Comparison of ENCODE assay signal across 23 mouse cellular contexts in the genomic region with DNA sequence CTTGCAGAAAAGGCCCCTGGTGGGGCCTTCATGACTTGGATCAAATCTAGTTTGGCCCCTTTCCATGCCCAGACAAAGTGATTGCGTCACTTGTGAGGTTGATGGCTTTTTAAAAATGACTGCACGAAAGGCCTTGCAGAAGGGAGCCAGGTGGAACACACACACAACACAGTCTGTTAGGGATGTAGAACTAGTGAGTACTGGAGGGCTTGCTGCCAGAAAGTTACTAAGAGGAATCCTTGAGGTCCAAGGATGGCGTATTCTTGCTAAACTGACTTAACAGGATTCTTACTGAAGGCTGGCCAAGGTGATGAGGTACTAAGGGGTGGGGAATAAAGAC. TPM values are rescaled to one million over a fixed set of nuclear protein-coding genes. Genes with fewer than 3 reads are reported as not detected.
DNase-seq lines count a peak whose midpoint lies in the region; ATAC-seq lines count a peak whose summit lies in the region.
"Had no signal": no experiment of that assay in that cellular context is flagged by ENCODE, and none has a peak within 500 bp of the region (broad histone marks: within the 10 kb centered on the region; RNA-seq: fewer than 3 reads in every experiment).

No protein-coding gene starts in this region.

- DNase-seq in 3134 (ENCODE audit: extremely low read depth, insufficient read length, low spot score) (peak; percentile 10), 3T3-L1 (ENCODE audit: low read depth, low spot score) (peak; percentile 56)
- no peak for DNase-seq in layer of hippocampus, postnatal 36 days
- DNase-seq in spleen, adult 18-20 months: no peak
- DNase-seq in testis, postnatal 10 days (ENCODE audit: low spot score): no peak
- DNase-seq in adrenal gland, postnatal 14 days: no peak
- DNase-seq: adrenal gland, adult 2 months; cerebellum, adult 9-10 months; heart, postnatal 10 days; thymus, postnatal 14 days had no signal

- 77% methylated on average over 3 of the region's 3 CpGs for WGBS in embryonic facial prominence, embryonic 13.5 days
- 72% methylated on average over 3 of the region's 3 CpGs for WGBS in limb, embryonic 13.5 days

- no peaks in the 10 kb centered on the region; the same call in 1 of the 2 replicates for H3K27me3 ChIP-seq in embryonic facial prominence, embryonic 13.5 days
- H3K27me3 ChIP-seq in limb, embryonic 13.5 days: no peaks in the 10 kb centered on the region
- H3K27me3 ChIP-seq: forebrain, embryonic 15.5 days; hindbrain, embryonic 15.5 days; midbrain, embryonic 12.5 days; neural tube, embryonic 13.5 days; stomach, embryonic 15.5 days had no signal

- no peak overlapping the region for H3K9ac ChIP-seq in embryonic facial prominence, embryonic 13.5 days
- H3K9ac ChIP-seq in limb, embryonic 13.5 days: no peak overlapping the region
- H3K9ac ChIP-seq: forebrain, embryonic 15.5 days; heart, embryonic 13.5 days; hindbrain, embryonic 15.5 days; limb, embryonic 12.5 days; liver, embryonic 14.5 days; midbrain, embryonic 12.5 days; neural tube, embryonic 13.5 days; stomach, embryonic 15.5 days had no signal

- H3K4me1 ChIP-seq in embryonic facial prominence, embryonic 13.5 days: peaks cover 14% of the 10 kb centered on the region; the same call in 1 of the 2 replicates
- 0 out of 2 replicates have a peak, but pooled peaks cover 3% of the 10 kb centered on the region for H3K4me1 ChIP-seq in limb, embryonic 13.5 days
- H3K4me1 ChIP-seq: forebrain, embryonic 15.5 days; heart, embryonic 13.5 days; hindbrain, embryonic 10.5 days; hindbrain, embryonic 15.5 days; midbrain, embryonic 12.5 days; neural tube, embryonic 13.5 days; stomach, embryonic 15.5 days had no signal

- no peak for ATAC-seq in embryonic facial prominence, embryonic 13.5 days (ENCODE audit: insufficient number of reproducible peaks, insufficient read depth, low FRiP score, low TSS enrichment, low read depth)
- no peak for ATAC-seq in limb, embryonic 13.5 days (ENCODE audit: low FRiP score, low read depth)
- ATAC-seq: forebrain, embryonic 15.5 days; inflammation-experienced regulatory T-cells, adult 6 months had no signal

- H3K4me3 ChIP-seq in embryonic facial prominence, embryonic 13.5 days: no peak overlapping the region
- no peak overlapping the region for H3K4me3 ChIP-seq in limb, embryonic 13.5 days
- H3K4me3 ChIP-seq: forebrain, embryonic 15.5 days; heart, embryonic 13.5 days; hindbrain, embryonic 10.5 days; hindbrain, embryonic 15.5 days; limb, embryonic 12.5 days; megakaryocyte, embryonic 14.5 days; midbrain, embryonic 12.5 days; neural tube, embryonic 13.5 days; stomach, embryonic 15.5 days had no signal

- 0 out of 2 replicates have a peak overlapping the region, but pooled peaks have one; percentile 33 for H3K4me2 ChIP-seq in embryonic facial prominence, embryonic 13.5 days
- H3K4me2 ChIP-seq in limb, embryonic 13.5 days (replicated peaks): no peak overlapping the region
- H3K4me2 ChIP-seq: forebrain, embryonic 15.5 days; heart, embryonic 13.5 days; hindbrain, embryonic 15.5 days; limb, embryonic 12.5 days; midbrain, embryonic 12.5 days; neural tube, embryonic 13.5 days; stomach, embryonic 15.5 days had no signal

- H3K27ac ChIP-seq in embryonic facial prominence, embryonic 13.5 days: peak overlapping the region; percentile 90
- H3K27ac ChIP-seq in limb, embryonic 13.5 days: peak overlapping the region; percentile 61; the same call in 1 of the 2 replicates
- H3K27ac ChIP-seq: forebrain, embryonic 15.5 days; heart, embryonic 13.5 days; hindbrain, embryonic 10.5 days; hindbrain, embryonic 15.5 days; liver, embryonic 14.5 days; midbrain, embryonic 12.5 days; neural tube, embryonic 13.5 days; stomach, embryonic 15.5 days had no signal

- no peaks in the 10 kb centered on the region for H3K36me3 ChIP-seq in embryonic facial prominence, embryonic 13.5 days
- H3K36me3 ChIP-seq in limb, embryonic 13.5 days: no peaks in the 10 kb centered on the region
- H3K36me3 ChIP-seq: forebrain, embryonic 15.5 days; heart, embryonic 13.5 days; hindbrain, embryonic 10.5 days; hindbrain, embryonic 15.5 days; limb, embryonic 12.5 days; midbrain, embryonic 12.5 days; neural tube, embryonic 13.5 days; stomach, embryonic 15.5 days had no signal

- no peaks in the 10 kb centered on the region for H3K9me3 ChIP-seq in embryonic facial prominence, embryonic 13.5 days
- H3K9me3 ChIP-seq in limb, embryonic 13.5 days: no peaks in the 10 kb centered on the region
- H3K9me3 ChIP-seq: forebrain, embryonic 15.5 days; heart, embryonic 13.5 days; hindbrain, embryonic 10.5 days; hindbrain, embryonic 15.5 days; limb, embryonic 12.5 days; megakaryocyte, embryonic 14.5 days; midbrain, embryonic 12.5 days; neural tube, embryonic 13.5 days; stomach, embryonic 15.5 days had no signal

RNA-seq across cellular contexts. Expression of a gene that starts 0.8 kb away (rescaled TPM):
- 4.4 and 4.6 TPM in 2 replicates for polyA plus RNA-seq in embryonic facial prominence, embryonic 13.5 days (2015; fragmentation: Nextera tagmentation; extraction: Ambion mirVana)
- polyA plus RNA-seq in limb, embryonic 13.5 days (2015; fragmentation: Nextera tagmentation; extraction: Ambion mirVana): 3.6 and 4.3 TPM in 2 replicates
- 1 to 10 TPM in 1 of 2 experiments, under 1 TPM in 1; 0.35 to 1.4 TPM for total RNA-seq in layer of hippocampus, postnatal 36 days (2021)
- total RNA-seq in adrenal gland, postnatal 14 days (2021): 1.1 and 1.5 TPM in 2 replicates

RNA-seq across cellular contexts. Expression of a gene that starts 37.0 kb away (rescaled TPM):
- polyA plus RNA-seq in embryonic facial prominence, embryonic 13.5 days (2015; fragmentation: Nextera tagmentation; extraction: Ambion mirVana): 1.6 and 1.8 TPM in 2 replicates
- polyA plus RNA-seq in limb, embryonic 13.5 days (2015; fragmentation: Nextera tagmentation; extraction: Ambion mirVana): 1.4 and 1.8 TPM in 2 replicates
- total RNA-seq in layer of hippocampus, postnatal 36 days (2021): 1 to 10 TPM; 1.5 TPM
- 1.6 and 12.3 TPM in 2 replicates for total RNA-seq in adrenal gland, postnatal 14 days (2021)

Comparison
In these comparisons a context has a peak if more than half of its experiments do, and no peak if none do; other contexts are left out.
1. DNase-seq: peak in 3134 (single experiment) and 3T3-L1 (single experiment); none in layer of hippocampus, postnatal 36 days (0 of 2), spleen, adult 18-20 months (0 of 2), testis, postnatal 10 days (single experiment) and adrenal gland, postnatal 14 days (single experiment).